In genomic region chr1:159812820-159813411, GRCm38 (mm10) we compare ENCODE assay signal across 7 mouse cellular contexts.
DNase-seq lines count a peak whose midpoint lies in the region; ATAC-seq and TF ChIP-seq lines count a peak whose summit lies in the region.

No protein-coding gene starts in this region.

- ATAC-seq in embryonic facial prominence, embryonic 11.5 days (replicated peaks; ENCODE audit: insufficient number of reproducible peaks, low FRiP score, low TSS enrichment, low read depth) = peak; percentile 53
- peak; percentile 75 for ATAC-seq in liver, embryonic 15.5 days (ENCODE audit: insufficient read depth)

- in situ Hi-C loops in ES-E14 (cut with MboI; ENCODE audit: low sequenced_read_pairs in 2 of 2, unreplicated experiment in 2 of 2) = no loop called here

- H3K27ac ChIP-seq in ES-E14 (ENCODE audit: insufficient read depth, low read depth, low read length, poor library complexity, severe bottlenecking) = no peak overlapping the region; the same call in 1 of the 2 replicates
- H3K27ac ChIP-seq in embryonic facial prominence, embryonic 11.5 days (replicated peaks; ENCODE audit: low read depth, low read length) = no peak overlapping the region
- peak overlapping the region; percentile 40; the same call in 1 of the 2 replicates for H3K27ac ChIP-seq in hindbrain, embryonic 10.5 days
- no peak overlapping the region for H3K27ac ChIP-seq in liver, embryonic 15.5 days (replicated peaks)
- no peak overlapping the region for H3K27ac ChIP-seq in left cerebral cortex, adult 2 months

- no peaks in the 10 kb centered on the region for H3K27me3 ChIP-seq in embryonic facial prominence, embryonic 11.5 days (ENCODE audit: control insufficient read depth, insufficient read depth, low read length)
- no peaks in the 10 kb centered on the region for H3K27me3 ChIP-seq in hindbrain, embryonic 10.5 days (ENCODE audit: insufficient read depth, poor library complexity, severe bottlenecking)
- no peaks in the 10 kb centered on the region for H3K27me3 ChIP-seq in liver, embryonic 15.5 days

- DNase-seq in ES-E14 (ENCODE audit: low read depth, low spot score) = peak; percentile 45
- peak; percentile 26 for DNase-seq in embryonic facial prominence, embryonic 11.5 days (ENCODE audit: low spot score)
- peak; percentile 27 for DNase-seq in hindbrain, embryonic 10.5 days (ENCODE audit: low spot score)
- peak; percentile 22 to 37 for DNase-seq in natural killer cell, adult 2 months (ENCODE audit: low spot score in 2 of 2)
- no peak for DNase-seq in cerebellum, postnatal 14 days
- DNase-seq in left cerebral cortex, adult 2 months (ENCODE audit: extremely low spot score in 1 of 2, low spot score in 2 of 2) = no peak

- peaks cover 0 to 10% of the 10 kb centered on the region in 2 experiments; a peak in 1 of 4 replicates for H3K4me1 ChIP-seq in ES-E14 (ENCODE audit: control insufficient read depth in 2 of 2, insufficient read depth in 2 of 2, low read length in 2 of 2, poor library complexity in 1 of 2)
- no peaks in the 10 kb centered on the region for H3K4me1 ChIP-seq in embryonic facial prominence, embryonic 11.5 days (ENCODE audit: control insufficient read depth, insufficient read depth, low read length)
- H3K4me1 ChIP-seq in hindbrain, embryonic 10.5 days (replicated peaks) = peaks cover 11% of the 10 kb centered on the region
- H3K4me1 ChIP-seq in liver, embryonic 15.5 days (replicated peaks) = no peaks in the 10 kb centered on the region

- no peaks in the 10 kb centered on the region for H3K9me3 ChIP-seq in ES-E14 (ENCODE audit: control insufficient read depth, insufficient read depth, low read depth, low read length)
- H3K9me3 ChIP-seq in embryonic facial prominence, embryonic 11.5 days (replicated peaks; ENCODE audit: control insufficient read depth, low read length) = no peaks in the 10 kb centered on the region
- no peaks in the 10 kb centered on the region for H3K9me3 ChIP-seq in hindbrain, embryonic 10.5 days
- no peaks in the 10 kb centered on the region for H3K9me3 ChIP-seq in liver, embryonic 15.5 days (replicated peaks)

- H3K36me3 ChIP-seq in ES-E14 (ENCODE audit: control insufficient read depth, insufficient read depth, low read length, poor library complexity, severe bottlenecking) = no peaks in the 10 kb centered on the region
- H3K36me3 ChIP-seq in embryonic facial prominence, embryonic 11.5 days (replicated peaks; ENCODE audit: control insufficient read depth, insufficient read depth, low read depth, low read length) = no peaks in the 10 kb centered on the region
- H3K36me3 ChIP-seq in hindbrain, embryonic 10.5 days = no peaks in the 10 kb centered on the region
- H3K36me3 ChIP-seq in liver, embryonic 15.5 days (replicated peaks) = no peaks in the 10 kb centered on the region

- peak overlapping the region; percentile 15 to 43; a peak in 3 of 4 replicates for H3K4me3 ChIP-seq in ES-E14 (ENCODE audit: insufficient read depth in 1 of 2, low read depth in 1 of 2, low read length in 2 of 2, poor library complexity in 1 of 2, severe bottlenecking in 1 of 2)
- H3K4me3 ChIP-seq in embryonic facial prominence, embryonic 11.5 days (ENCODE audit: low read depth, low read length) = no peak overlapping the region
- peak overlapping the region; percentile 16; the same call in 1 of the 2 replicates for H3K4me3 ChIP-seq in hindbrain, embryonic 10.5 days
- no peak overlapping the region for H3K4me3 ChIP-seq in liver, embryonic 15.5 days (replicated peaks)
- no peak overlapping the region for H3K4me3 ChIP-seq in left cerebral cortex, adult 2 months

- TF ChIP-seq CTCF in left cerebral cortex, adult 2 months (IDR thresholded peaks at IDR 0.05) = no peak

- intact Hi-C loops in left cerebral cortex, adult 2 months (cut with DNase I) = no loop called here

- no peak overlapping the region for H3K4me2 ChIP-seq in embryonic facial prominence, embryonic 11.5 days (ENCODE audit: low read depth, low read length)
- H3K4me2 ChIP-seq in liver, embryonic 15.5 days = no peak overlapping the region

- no peak overlapping the region; the same call in 1 of the 2 replicates for H3K9ac ChIP-seq in ES-E14 (ENCODE audit: insufficient read depth, low read depth, low read length, poor library complexity, severe bottlenecking)
- no peak overlapping the region for H3K9ac ChIP-seq in embryonic facial prominence, embryonic 11.5 days (replicated peaks; ENCODE audit: low read length)
- H3K9ac ChIP-seq in liver, embryonic 15.5 days = no peak overlapping the region

- WGBS in embryonic facial prominence, embryonic 11.5 days = 11% methylated on average over 7 of the region's 8 CpGs
- WGBS in hindbrain, embryonic 10.5 days = 16% methylated on average over 8 of the region's 8 CpGs
- WGBS in liver, embryonic 15.5 days (ENCODE audit: insufficient replicate concordance) = 2% methylated on average over 8 of the region's 8 CpGs

TF ChIP-seq in ES-E14, 5 proteins besides CTCF, POLR2A, EP300 and RAD21:
- no peak for TF ChIP-seq ZC3H11A (IDR thresholded peaks at IDR 0.05; ENCODE audit: borderline replicate concordance, low read depth, low read length)
- no peak for TF ChIP-seq ZNF384 (IDR thresholded peaks at IDR 0.05; ENCODE audit: low read depth, low read length)
- TF ChIP-seq CHD2 (IDR thresholded peaks at IDR 0.05; ENCODE audit: low read depth, low read length) = no peak
- no peak for TF ChIP-seq HCFC1 (IDR thresholded peaks at IDR 0.05; ENCODE audit: borderline replicate concordance, insufficient read depth, low read length)
- no peak for TF ChIP-seq MAFK (IDR thresholded peaks at IDR 0.05; ENCODE audit: insufficient read depth, low read depth, low read length)
TF ChIP-seq in ES-E14: peak in this region for 0.

Comparison
In these comparisons a context has a peak if more than half of its experiments do, and no peak if none do; other contexts are left out.
1. DNase-seq: peak in ES-E14 (single experiment), embryonic facial prominence, embryonic 11.5 days (single experiment), hindbrain, embryonic 10.5 days (single experiment) and natural killer cell, adult 2 months (2 of 2); none in cerebellum, postnatal 14 days (0 of 2) and left cerebral cortex, adult 2 months (0 of 2).
2. H3K4me3 ChIP-seq: peak in ES-E14 (2 of 2) and hindbrain, embryonic 10.5 days (single experiment); none in embryonic facial prominence, embryonic 11.5 days (single experiment), liver, embryonic 15.5 days (single experiment) and left cerebral cortex, adult 2 months (single experiment).